In the genomic region with DNA sequence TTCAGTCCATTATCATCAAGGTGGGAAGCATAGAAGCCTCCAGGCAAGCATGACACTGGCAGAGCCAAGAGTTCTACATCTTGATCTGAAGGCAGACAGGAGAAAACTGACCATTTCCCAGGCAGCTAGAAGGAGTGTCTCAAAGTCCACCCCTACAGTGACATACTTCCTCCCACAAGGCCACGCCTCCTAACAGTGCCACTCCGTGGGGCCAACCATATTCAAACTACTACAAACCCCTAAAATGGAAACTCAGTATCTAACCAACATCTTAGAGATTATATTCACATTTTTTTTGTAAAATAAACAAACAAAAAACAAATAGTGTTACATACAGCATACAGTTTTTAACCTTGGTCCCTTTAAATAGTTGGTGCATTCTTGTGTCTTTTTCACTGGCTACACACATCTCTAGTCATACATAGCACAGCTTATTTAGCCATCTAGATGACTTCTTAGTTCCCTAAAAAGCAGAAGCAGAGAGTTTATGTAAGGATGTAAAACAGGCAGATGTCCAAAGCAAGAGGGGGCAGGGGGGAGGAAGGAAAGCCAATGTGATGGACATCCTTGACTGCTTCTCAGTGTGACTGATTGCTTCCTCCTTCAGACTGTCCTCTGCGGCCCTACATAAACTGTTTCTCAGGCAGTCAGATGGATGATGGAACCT, we compare ENCODE assay signal across 1 mouse cellular context.
TF ChIP-seq lines count a peak whose summit lies in the region.

No protein-coding gene starts in this region.

TF ChIP-seq in CH12.LX, 34 proteins besides CTCF, POLR2A, EP300 and RAD21 (continued from another document):
- no peak for TF ChIP-seq USF1 (IDR thresholded peaks at IDR 0.05; ENCODE audit: low read depth, low read length)
